Mouse (Mus musculus) midbrain, embryonic 10.5 days (tissue): Measurements from ENCODE around the gene Tesc. TPM values are rescaled to one million over a fixed set of nuclear protein-coding genes. Genes with fewer than 3 reads are reported as not detected.

Experiments
- DNase-seq: peaks from one replicate; pipeline ENCODE4 v3.0.0-alpha.2; 2017; ENCODE audit warnings: low spot score
- H3K27ac ChIP-seq: fragments of 300-500 bp; sonication (generic); replicated peaks from 2 replicates; pipeline ENCODE4 v1.5.1; 2016; ENCODE audit warnings: mild to moderate bottlenecking
- H3K27me3 ChIP-seq: fragments of 300-500 bp; sonication (generic); 2 replicates; pipeline ENCODE4 v1.6.1; 2016; ENCODE audit warnings: low read depth, mild to moderate bottlenecking; ENCODE audit not compliant: poor library complexity, severe bottlenecking
- H3K36me3 ChIP-seq: fragments of 300-500 bp; sonication (generic); 2 replicates; pipeline ENCODE4 v1.6.1; 2016; ENCODE audit warnings: mild to moderate bottlenecking, moderate library complexity
- H3K4me1 ChIP-seq: fragments of 300-500 bp; sonication (generic); 2 replicates; pipeline ENCODE4 v1.6.1; 2016
- H3K4me3 ChIP-seq: fragments of 300-500 bp; sonication (generic); 2 replicates; pipeline ENCODE4 v1.5.1; 2016; ENCODE audit warnings: mild to moderate bottlenecking, moderate library complexity
- H3K9me3 ChIP-seq: fragments of 300-500 bp; sonication (generic); replicated peaks from 2 replicates; pipeline ENCODE4 v1.6.1; 2016; ENCODE audit warnings: mild to moderate bottlenecking
- WGBS: fragments of 180-500 bp; shearing (Covaris S2); methylation state at CpG from one replicate; pipeline ENCODE4 v1.1.7; 2016; 5-methylcytosine and 5-hydroxymethylcytosine counted together
- polyA plus RNA-seq: library from polyadenylated mRNA; unstranded; fragments of >200 nt; fragmentation: Nextera tagmentation; extraction: Ambion mirVana; gene quantifications from 2 replicates; pipeline ENCODE4 v1.2.1, GENCODE M21; 2016

Gene Tesc
- polyA plus RNA-seq, 1 experiment from 2014 or later, result 0.90 TPM

DNA sequence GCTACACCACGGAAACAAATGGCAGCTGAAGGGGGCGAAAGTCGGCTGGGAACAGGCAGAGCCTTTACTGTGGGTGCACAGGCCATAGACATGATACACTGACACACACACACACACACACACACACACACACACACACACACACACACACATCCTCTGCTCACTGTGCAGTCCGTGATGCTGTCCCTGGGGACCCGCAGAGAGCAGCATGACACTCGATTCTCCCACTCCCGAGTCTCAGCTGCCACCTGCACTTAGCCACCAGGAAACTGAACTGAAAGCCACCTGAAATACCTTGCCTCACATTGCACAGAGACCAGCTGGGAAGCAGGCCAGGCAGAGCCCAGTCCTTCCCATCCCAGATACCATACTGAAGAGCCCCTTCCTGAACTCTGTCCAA, 57.8 kb downstream of the Tesc start:
- no peak overlapping the region for H3K4me3 ChIP-seq
- H3K27me3 ChIP-seq, result no peaks in the 10 kb centered on the region
- peaks cover 31% of the 10 kb centered on the region for H3K36me3 ChIP-seq
- peaks cover 62% of the 10 kb centered on the region for H3K4me1 ChIP-seq
- H3K27ac ChIP-seq, result peak overlapping the region; percentile 68; the same call in 1 of the 2 replicates
- DNase-seq, result no peak
- WGBS, result 77% methylated on average over 7 of the region's 7 CpGs
- H3K9me3 ChIP-seq, result no peaks in the 10 kb centered on the region

DNA sequence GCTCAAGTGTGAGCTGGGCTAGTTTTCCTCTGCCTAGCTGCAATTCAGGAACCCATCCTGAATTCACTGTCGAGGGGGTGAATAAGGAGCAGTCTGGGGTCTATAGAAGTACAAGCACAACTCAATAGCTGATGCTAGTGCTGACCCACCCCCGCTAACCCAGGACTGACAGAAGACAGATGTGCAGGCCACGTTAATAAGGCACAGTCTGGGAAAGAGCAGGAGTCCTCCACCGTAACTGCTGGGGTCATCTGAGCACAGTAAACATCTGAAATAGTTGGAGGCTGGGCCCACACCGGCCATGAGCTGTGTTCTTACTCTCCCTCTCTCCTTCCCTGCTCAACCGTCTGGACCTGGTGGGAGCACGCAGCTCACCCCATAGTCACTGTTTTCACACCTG, 59.4 kb downstream of the Tesc start:
- H3K9me3 ChIP-seq, result no peaks in the 10 kb centered on the region
- H3K4me1 ChIP-seq, result peaks cover 46% of the 10 kb centered on the region
- 64% methylated on average over 7 of the region's 7 CpGs for WGBS
- H3K27me3 ChIP-seq, result no peaks in the 10 kb centered on the region
- H3K36me3 ChIP-seq, result peaks cover 39% of the 10 kb centered on the region
- DNase-seq, result no peak
- no peak overlapping the region for H3K4me3 ChIP-seq
- 0 out of 2 replicates have a peak overlapping the region, but pooled peaks have one; percentile 7 for H3K27ac ChIP-seq

DNA sequence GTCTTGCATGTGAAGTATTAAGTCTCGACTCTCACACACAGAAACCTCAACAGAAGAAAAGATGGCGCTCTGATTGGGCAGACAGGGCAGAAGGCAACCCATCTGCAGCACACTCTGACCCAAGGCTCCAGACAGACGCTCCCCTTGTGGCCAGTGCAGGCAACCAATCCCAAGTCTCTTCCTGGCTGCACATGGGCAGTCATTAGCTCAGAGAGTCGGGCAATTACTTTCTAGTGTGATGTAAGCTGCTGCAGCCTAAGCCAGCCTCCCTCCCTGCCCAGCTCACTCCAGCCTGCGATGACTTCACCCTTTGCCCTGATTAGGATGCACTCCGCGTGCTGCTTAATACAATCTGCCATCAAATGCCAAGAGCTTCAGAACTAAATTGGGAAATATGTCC, 61.6 kb downstream of the Tesc start:
- Histone ChIP-seq H3K27ac (no peak overlapping the region), H3K36me3 (peaks cover 57% of the 10 kb centered on the region), H3K27me3 (no peaks in the 10 kb centered on the region), H3K4me1 (peaks cover 26% of the 10 kb centered on the region), H3K4me3 (no peak overlapping the region), H3K9me3 (no peaks in the 10 kb centered on the region)
- 72% methylated on average over 7 of the region's 7 CpGs for WGBS
- DNase-seq, result no peak

DNA sequence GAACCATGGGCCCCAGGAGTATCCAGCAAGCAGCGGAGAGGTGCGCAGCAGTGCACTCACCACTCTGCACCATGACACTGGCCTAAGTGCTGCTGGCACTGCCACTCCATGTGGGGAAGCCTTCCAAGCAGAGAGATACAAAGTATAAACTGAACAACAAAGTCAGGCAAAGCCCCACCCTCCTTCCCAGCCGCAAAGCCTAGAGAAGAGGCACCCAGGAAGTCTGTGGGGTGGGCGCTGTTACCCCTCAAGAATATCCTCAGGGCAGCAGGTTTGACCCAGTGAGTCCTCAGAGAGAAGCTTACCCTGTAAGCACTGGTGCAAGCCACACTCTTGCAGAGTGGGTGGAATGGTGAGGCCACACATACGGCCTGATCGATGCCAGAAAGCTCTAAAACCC, 62.6 kb downstream of the Tesc start:
- Histone ChIP-seq H3K36me3 (peaks cover 61% of the 10 kb centered on the region), H3K4me1 (peaks cover 16% of the 10 kb centered on the region; the same call in 1 of the 2 replicates), H3K9me3 (no peaks in the 10 kb centered on the region), H3K27ac (no peak overlapping the region; the same call in 1 of the 2 replicates), H3K4me3 (no peak overlapping the region), H3K27me3 (no peaks in the 10 kb centered on the region)
- no peak for DNase-seq
- WGBS, result 97% methylated on average over 6 of the region's 6 CpGs

DNA sequence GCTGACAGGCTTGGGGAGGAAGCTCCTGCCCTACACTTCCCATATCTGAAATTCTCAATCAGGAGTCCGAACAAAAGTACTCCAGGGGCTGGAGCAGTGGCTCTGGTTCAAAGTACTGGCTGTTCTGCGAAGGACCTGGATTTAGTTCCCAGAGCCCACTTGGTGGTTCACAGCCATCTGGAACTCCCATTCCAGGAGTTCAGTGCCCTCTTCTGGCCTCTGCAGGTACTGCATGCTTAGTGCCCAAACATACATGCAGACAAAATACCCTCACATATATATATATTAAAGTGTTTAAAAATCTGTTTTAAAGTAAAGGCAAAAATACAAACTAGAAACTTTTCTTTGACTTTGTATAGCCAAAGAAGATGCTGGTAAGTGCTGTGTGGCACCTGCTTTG, 63.3 kb downstream of the Tesc start:
- 93% methylated on average over 2 of the region's 2 CpGs for WGBS
- H3K4me3 ChIP-seq, result no peak overlapping the region
- peaks cover 14% of the 10 kb centered on the region; the same call in 1 of the 2 replicates for H3K4me1 ChIP-seq
- peak; percentile 42 for DNase-seq
- H3K27me3 ChIP-seq, result no peaks in the 10 kb centered on the region
- no peak overlapping the region for H3K27ac ChIP-seq
- H3K36me3 ChIP-seq, result peaks cover 68% of the 10 kb centered on the region
- no peaks in the 10 kb centered on the region for H3K9me3 ChIP-seq

DNA sequence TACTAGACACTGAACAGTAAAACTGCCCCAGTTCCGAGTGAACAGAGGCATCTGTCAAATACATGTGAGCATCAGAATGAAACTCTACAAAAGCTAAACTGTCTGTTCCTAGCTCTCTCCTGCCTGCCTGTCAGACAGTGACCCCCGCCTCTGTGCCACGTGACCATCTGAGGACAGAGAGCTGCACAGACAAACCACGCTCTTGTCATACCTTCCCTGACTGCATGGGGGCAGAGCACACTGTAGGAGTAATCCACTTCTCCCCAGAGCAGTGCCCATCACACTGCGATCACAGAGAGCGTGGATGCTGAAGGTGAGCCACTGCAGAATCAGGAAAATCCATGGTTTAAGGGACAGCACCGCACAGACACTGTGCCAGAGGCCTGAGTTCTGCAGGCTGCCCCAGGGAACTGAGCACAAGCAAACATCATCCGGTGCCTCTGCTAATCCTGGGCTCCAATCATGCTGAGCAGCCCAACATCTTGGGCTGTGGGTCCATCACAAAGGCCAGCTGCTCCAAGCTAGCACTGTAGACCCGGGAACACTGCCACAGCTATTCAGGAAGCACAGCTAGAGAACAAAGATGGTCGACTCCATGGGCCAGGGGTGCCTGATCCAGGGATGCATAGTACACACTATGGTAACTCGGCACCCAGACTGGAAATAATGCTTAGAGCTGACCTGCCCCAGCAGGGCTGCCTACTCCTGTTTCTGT, 65.9 kb downstream of the Tesc start:
- no peaks in the 10 kb centered on the region for H3K9me3 ChIP-seq
- H3K36me3 ChIP-seq, result peaks cover 82% of the 10 kb centered on the region
- no peak overlapping the region for H3K4me3 ChIP-seq
- no peak for DNase-seq
- H3K27me3 ChIP-seq, result no peaks in the 10 kb centered on the region
- 77% methylated on average over 11 of the region's 11 CpGs for WGBS
- no peak overlapping the region for H3K27ac ChIP-seq
- no peaks in the 10 kb centered on the region for H3K4me1 ChIP-seq

DNA sequence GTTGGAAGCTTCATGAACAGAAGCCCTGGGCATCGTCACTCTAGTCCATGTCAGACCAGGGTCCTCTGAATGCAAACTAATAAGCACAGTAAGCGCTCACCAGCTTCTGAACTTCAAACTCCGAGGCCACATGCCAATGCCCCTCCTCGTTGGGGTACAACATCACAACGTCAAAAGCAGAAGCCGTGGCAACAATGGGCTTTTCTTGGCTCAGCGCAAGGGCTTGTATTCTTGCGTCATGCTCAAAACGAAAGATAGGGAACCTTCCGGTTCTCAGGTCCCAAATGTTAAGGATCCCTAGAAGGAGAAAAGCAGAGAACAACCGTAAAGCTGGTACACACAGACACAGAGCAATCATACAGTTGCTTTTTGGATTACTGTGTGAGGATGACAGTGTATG, 67.9 kb downstream of the Tesc start:
- Histone ChIP-seq H3K36me3 (peaks cover 79% of the 10 kb centered on the region), H3K4me1 (peaks cover 4% of the 10 kb centered on the region), H3K9me3 (no peaks in the 10 kb centered on the region), H3K27ac (no peak overlapping the region), H3K27me3 (no peaks in the 10 kb centered on the region), H3K4me3 (no peak overlapping the region)
- 93% methylated on average over 11 of the region's 11 CpGs for WGBS
- no peak for DNase-seq

DNA sequence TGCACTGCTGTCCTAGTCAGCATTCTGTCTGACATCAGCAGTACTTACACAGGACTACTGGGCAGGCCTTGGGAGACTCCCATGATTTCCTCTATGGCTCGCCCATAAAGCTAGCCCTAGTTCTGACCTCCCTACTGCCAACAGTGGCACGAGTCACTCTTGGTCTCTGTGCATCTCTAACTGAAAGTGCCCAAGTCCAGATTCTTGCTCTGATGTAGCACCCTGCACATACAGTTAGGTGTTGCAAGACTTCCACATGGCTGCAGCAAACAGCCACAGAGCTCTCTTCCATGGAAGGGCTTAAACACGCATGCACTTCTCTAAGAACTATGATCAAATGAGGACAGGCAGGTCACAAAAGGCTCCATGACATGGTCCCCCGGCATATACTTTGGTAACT, 68.3 kb downstream of the Tesc start:
- DNase-seq, result no peak
- H3K4me3 ChIP-seq, result no peak overlapping the region
- no peaks in the 10 kb centered on the region for H3K9me3 ChIP-seq
- 88% methylated on average over 4 of the region's 4 CpGs for WGBS
- peaks cover 79% of the 10 kb centered on the region for H3K36me3 ChIP-seq
- H3K27ac ChIP-seq, result no peak overlapping the region
- H3K4me1 ChIP-seq, result peaks cover 4% of the 10 kb centered on the region
- no peaks in the 10 kb centered on the region for H3K27me3 ChIP-seq

DNA sequence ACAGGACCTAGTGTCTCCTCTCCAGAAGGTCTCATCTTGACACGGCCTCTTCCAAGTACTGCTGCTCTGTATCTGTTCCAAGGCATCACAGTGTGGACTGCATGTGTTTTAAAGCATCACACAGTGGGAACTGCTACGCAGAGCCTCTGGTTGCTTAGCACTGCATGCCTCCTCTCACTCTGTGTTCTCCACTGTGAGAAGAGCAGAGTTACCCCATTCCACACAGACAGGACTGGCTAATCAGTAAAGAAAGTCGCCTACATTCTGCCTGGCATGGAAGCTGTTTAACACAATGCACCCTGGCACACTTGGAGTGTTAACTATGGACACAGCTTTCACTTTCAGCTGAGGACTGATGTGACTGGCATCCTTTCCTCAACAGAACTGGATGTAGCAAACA, 68.8 kb downstream of the Tesc start:
- 90% methylated on average over 3 of the region's 3 CpGs for WGBS
- H3K9me3 ChIP-seq, result no peaks in the 10 kb centered on the region
- H3K4me3 ChIP-seq, result no peak overlapping the region
- no peak for DNase-seq
- H3K36me3 ChIP-seq, result peaks cover 76% of the 10 kb centered on the region
- H3K4me1 ChIP-seq, result peaks cover 4% of the 10 kb centered on the region
- no peaks in the 10 kb centered on the region for H3K27me3 ChIP-seq
- no peak overlapping the region for H3K27ac ChIP-seq

DNA sequence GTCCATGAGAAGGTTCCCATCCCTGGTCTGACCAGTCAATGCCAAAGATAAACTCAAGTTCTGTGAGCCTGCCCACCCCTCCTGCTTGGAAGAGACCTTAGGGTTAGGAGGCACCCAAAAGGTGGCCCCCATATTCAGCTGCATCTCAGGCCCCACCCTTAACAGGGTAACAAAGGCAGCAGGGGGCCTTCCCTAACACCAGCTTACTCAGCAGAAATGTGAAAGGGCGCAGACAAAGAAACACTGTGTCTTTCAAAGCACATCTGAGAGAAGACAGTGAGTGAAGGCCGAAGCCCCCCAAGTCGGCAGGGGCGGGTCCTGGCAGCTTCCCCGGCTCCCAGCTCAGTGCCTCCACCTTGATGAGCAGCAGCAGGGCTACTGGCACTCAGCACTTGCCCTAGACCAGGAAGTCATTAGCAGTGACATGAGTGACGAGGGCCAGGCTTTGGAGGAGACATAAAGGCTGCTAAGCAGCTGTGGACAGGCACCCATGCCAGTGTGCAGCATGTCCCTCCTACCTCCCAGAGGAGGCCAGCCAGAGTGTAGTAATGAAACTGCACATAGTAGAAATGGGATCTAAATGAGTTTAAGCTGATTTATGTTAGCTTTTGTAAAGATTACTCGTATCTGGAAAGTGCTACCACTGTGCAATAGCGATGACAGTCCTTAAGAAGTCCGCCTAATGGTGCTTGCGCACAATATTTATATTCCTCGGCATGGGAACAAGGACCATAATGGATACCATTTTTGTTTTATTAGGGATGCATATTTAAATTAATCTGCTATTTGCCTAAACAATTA, 71.7 kb downstream of the Tesc start:
- no peak for DNase-seq
- no peak overlapping the region; the same call in 1 of the 2 replicates for H3K27ac ChIP-seq

DNA sequence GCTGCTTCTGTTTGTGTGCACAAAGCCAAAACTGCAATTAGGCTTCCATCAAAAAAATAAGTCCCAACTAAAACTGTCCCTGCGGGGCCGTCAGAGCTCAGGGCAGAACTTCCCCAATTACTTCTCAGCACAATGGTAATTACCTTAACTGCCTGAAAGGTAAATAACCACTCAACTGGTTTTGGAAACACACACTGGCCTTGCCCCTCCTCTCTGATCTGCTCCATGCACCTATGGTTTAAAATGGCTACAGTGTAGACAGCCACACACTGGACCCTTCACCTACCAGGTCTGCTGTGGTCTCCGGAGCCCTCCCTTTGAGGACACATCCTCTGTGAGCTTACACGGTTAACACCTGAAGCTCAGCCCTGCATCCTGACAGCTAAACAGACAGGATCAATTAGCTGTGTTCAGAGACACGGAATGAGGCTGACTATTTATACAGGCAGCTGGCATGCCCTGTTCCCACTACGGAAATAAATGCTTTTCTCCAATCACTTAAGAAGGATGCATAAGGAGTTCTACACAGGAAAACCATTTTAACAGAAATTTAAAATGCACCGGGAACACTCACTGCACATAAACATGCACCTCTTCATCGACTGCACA, 72.4 kb downstream of the Tesc start:
- no peak overlapping the region for H3K27ac ChIP-seq
- no peaks in the 10 kb centered on the region for H3K9me3 ChIP-seq
- WGBS, result 90% methylated on average over 8 of the region's 8 CpGs
- H3K36me3 ChIP-seq, result peaks cover 48% of the 10 kb centered on the region
- no peak overlapping the region for H3K4me3 ChIP-seq
- peaks cover 4% of the 10 kb centered on the region for H3K4me1 ChIP-seq
- no peak for DNase-seq
- H3K27me3 ChIP-seq, result no peaks in the 10 kb centered on the region

More for the DNA sequence above, 71.7 kb downstream of the Tesc start:
- no peak overlapping the region for H3K4me3 ChIP-seq
- 90% methylated on average over 11 of the region's 11 CpGs for WGBS
- H3K36me3 ChIP-seq, result peaks cover 55% of the 10 kb centered on the region
- peaks cover 4% of the 10 kb centered on the region for H3K4me1 ChIP-seq
- H3K9me3 ChIP-seq, result no peaks in the 10 kb centered on the region
- H3K27me3 ChIP-seq, result no peaks in the 10 kb centered on the region

DNA sequence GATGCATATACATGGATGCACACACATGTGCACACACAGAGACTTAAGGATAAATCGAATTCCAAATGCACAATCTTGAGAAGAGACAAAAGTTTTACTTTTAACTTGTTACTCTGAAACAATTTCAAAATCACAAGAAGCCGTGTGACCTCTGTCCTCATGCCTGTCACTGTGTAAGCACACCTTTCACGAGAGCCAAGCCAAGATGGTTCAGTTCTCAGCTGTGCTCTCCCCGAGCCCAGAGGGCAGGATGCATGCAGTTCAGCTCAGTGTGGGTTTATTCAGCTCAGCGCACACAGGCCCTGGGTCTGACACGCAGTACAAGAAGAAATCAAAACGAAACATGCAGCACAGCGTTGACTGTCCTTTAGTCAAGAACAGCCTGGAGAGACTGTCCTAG, 78.0 kb downstream of the Tesc start:
- Histone ChIP-seq H3K36me3 (peaks cover 68% of the 10 kb centered on the region), H3K9me3 (no peaks in the 10 kb centered on the region), H3K4me1 (peaks cover 6% of the 10 kb centered on the region; the same call in 1 of the 2 replicates), H3K27me3 (no peaks in the 10 kb centered on the region), H3K27ac (no peak overlapping the region), H3K4me3 (no peak overlapping the region)
- DNase-seq, result no peak
- WGBS, result 92% methylated on average over 8 of the region's 8 CpGs

DNA sequence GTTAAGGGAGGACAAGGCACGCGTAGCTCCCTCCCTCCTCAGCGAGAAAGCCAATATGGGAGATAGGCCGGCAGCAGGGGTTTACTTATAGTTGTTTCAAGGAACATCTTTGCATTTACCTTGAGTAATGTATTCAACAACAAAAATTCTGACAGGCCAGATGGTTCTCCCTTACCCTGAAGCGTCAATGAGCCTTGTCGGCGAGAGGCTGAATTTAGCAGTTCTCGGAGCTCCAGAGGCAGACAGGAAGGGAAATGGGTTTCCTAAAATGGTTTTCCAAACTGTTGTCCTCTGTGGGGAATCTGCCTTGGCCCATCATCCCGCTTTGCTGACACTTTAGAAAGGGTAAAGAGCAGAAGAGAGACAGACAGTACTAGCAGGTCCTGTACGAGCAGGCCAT, 79.1 kb downstream of the Tesc start:
- DNase-seq, result no peak
- Histone ChIP-seq H3K27me3 (no peaks in the 10 kb centered on the region), H3K4me1 (peaks cover 6% of the 10 kb centered on the region; the same call in 1 of the 2 replicates), H3K9me3 (no peaks in the 10 kb centered on the region), H3K36me3 (peaks cover 75% of the 10 kb centered on the region), H3K27ac (no peak overlapping the region), H3K4me3 (no peak overlapping the region)
- WGBS, result 98% methylated on average over 10 of the region's 10 CpGs
